Mouse (Mus musculus) neural tube, embryonic 15.5 days (tissue): ENCODE measurements around the gene Ppm1h. TPM values are rescaled to one million over a fixed set of nuclear protein-coding genes. Genes with fewer than 3 reads are reported as not detected.

Source experiments
- ATAC-seq: fragments of 200-750 bp; cut with Nextera tagmentation; 2 replicates; pipeline ENCODE4 v1.8.0; 2017; ENCODE audit warnings: mild to moderate bottlenecking, moderate TSS enrichment, moderate library complexity; ENCODE audit not compliant: low FRiP score
- H3K27ac ChIP-seq: fragments of 300-500 bp; sonication (generic); replicated peaks from 2 replicates; pipeline ENCODE4 v1.5.1; 2015; ENCODE audit warnings: mild to moderate bottlenecking, inconsistent platforms
- H3K27me3 ChIP-seq: fragments of 300-500 bp; sonication (generic); replicated peaks from 2 replicates; pipeline ENCODE4 v1.6.1; 2015; ENCODE audit warnings: inconsistent platforms
- H3K36me3 ChIP-seq: fragments of 300-500 bp; sonication (generic); 2 replicates; pipeline ENCODE4 v1.6.1; 2015; ENCODE audit warnings: inconsistent platforms
- H3K4me1 ChIP-seq: fragments of 300-500 bp; sonication (generic); 2 replicates; pipeline ENCODE4 v1.6.1; 2015; ENCODE audit warnings: inconsistent platforms
- H3K4me2 ChIP-seq: fragments of 300-500 bp; sonication (generic); 2 replicates; pipeline ENCODE4 v1.6.1; 2015; ENCODE audit warnings: inconsistent platforms, mild to moderate bottlenecking, moderate library complexity
- H3K4me3 ChIP-seq: fragments of 300-500 bp; sonication (generic); replicated peaks from 2 replicates; pipeline ENCODE4 v1.5.1; 2015; ENCODE audit warnings: mild to moderate bottlenecking, inconsistent platforms
- H3K9ac ChIP-seq: fragments of 300-500 bp; sonication (generic); replicated peaks from 2 replicates; pipeline ENCODE4 v1.6.1; 2015; ENCODE audit warnings: mild to moderate bottlenecking, inconsistent platforms
- H3K9me3 ChIP-seq: fragments of 300-500 bp; sonication (generic); replicated peaks from 2 replicates; pipeline ENCODE4 v1.6.1; 2016; ENCODE audit warnings: inconsistent platforms
- WGBS: fragments of 180-500 bp; shearing (Covaris S2); methylation state at CpG from one replicate; pipeline ENCODE4 v1.1.7; 2015; ENCODE audit warnings: mixed read lengths; 5-methylcytosine and 5-hydroxymethylcytosine counted together
- polyA plus RNA-seq: library from polyadenylated mRNA; unstranded; fragments of >200 nt; fragmentation: Nextera tagmentation; extraction: Ambion mirVana; gene quantifications from 2 replicates; pipeline ENCODE4 v1.2.1, GENCODE M21; 2015

Gene Ppm1h
- polyA plus RNA-seq, 1 experiment from 2014 or later = 32.6 TPM

- Histone ChIP-seq H3K9ac (no peak overlapping the region), H3K4me2 (no peak overlapping the region), H3K36me3 (no peaks in the 10 kb centered on the region), H3K27ac (no peak overlapping the region), H3K27me3 (no peaks in the 10 kb centered on the region), H3K4me1 (peaks cover 9% of the 10 kb centered on the region; the same call in 1 of the 2 replicates), H3K9me3 (no peaks in the 10 kb centered on the region), H3K4me3 (no peak overlapping the region)
- WGBS = 74% methylated on average over 3 of the region's 3 CpGs
- no peak for ATAC-seq
Measured at GRCm38 (mm10) chr10:122777436-122777835, 98.9 kb downstream of the Ppm1h start.

GRCm38 (mm10) chr10:122777939-122778655, 99.5 kb downstream of the Ppm1h start:
- peaks cover 10% of the 10 kb centered on the region; the same call in 1 of the 2 replicates for H3K4me1 ChIP-seq
- H3K27ac ChIP-seq = no peak overlapping the region
- H3K27me3 ChIP-seq = no peaks in the 10 kb centered on the region
- no peak overlapping the region for H3K4me3 ChIP-seq
- WGBS = 91% methylated on average over 3 of the region's 3 CpGs
- no peak for ATAC-seq
- H3K36me3 ChIP-seq = no peaks in the 10 kb centered on the region
- no peak overlapping the region for H3K4me2 ChIP-seq
- H3K9ac ChIP-seq = no peak overlapping the region
- H3K9me3 ChIP-seq = no peaks in the 10 kb centered on the region

GRCm38 (mm10) chr10:122779351-122779750, 100.8 kb downstream of the Ppm1h start:
- no peak overlapping the region for H3K27ac ChIP-seq
- 17% methylated on average over 12 of the region's 12 CpGs for WGBS
- no peak overlapping the region for H3K4me3 ChIP-seq
- no peak overlapping the region for H3K9ac ChIP-seq
- H3K4me2 ChIP-seq = no peak overlapping the region
- H3K36me3 ChIP-seq = no peaks in the 10 kb centered on the region; the same call in 1 of the 2 replicates
- ATAC-seq = no peak
- peaks cover 15% of the 10 kb centered on the region; the same call in 1 of the 2 replicates for H3K4me1 ChIP-seq
- no peaks in the 10 kb centered on the region for H3K9me3 ChIP-seq
- H3K27me3 ChIP-seq = no peaks in the 10 kb centered on the region

- H3K27me3 ChIP-seq = no peaks in the 10 kb centered on the region
- H3K4me3 ChIP-seq = no peak overlapping the region
- H3K4me1 ChIP-seq = peaks cover 15% of the 10 kb centered on the region; the same call in 1 of the 2 replicates
- no peak overlapping the region for H3K4me2 ChIP-seq
- peak; percentile 77 for ATAC-seq
- no peaks in the 10 kb centered on the region; the same call in 1 of the 2 replicates for H3K36me3 ChIP-seq
- H3K27ac ChIP-seq = no peak overlapping the region
- no peak overlapping the region for H3K9ac ChIP-seq
- H3K9me3 ChIP-seq = no peaks in the 10 kb centered on the region
- WGBS = 27% methylated on average over 4 of the region's 4 CpGs
Measured at GRCm38 (mm10) chr10:122782755-122783154, 104.2 kb downstream of the Ppm1h start.

DNA sequence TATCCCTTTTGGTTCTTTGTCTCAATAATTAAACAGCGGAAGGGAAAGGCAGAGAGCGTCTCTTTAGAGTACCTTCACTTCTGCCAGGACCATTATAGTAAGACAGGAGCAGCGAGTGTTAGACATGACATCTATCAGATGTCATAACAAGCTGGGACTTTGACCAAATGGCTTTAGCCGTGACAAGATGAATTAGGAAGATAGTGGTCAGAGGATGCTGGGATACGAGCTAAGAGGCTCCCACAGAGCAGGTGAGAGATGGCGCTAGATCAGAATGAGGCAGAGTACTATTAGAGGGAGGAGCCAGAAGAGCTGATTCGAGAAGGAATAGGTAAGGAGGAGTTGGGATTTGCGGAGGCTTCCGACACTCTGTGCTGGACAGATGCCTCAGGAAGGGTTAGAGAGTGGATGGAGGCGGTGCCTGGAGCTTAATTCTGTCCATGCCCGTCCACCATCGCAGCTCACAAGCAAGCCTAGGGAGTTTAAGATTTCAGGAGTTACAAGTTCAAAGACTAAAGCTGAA, 111.1 kb downstream of the Ppm1h start:
- no peak overlapping the region for H3K27ac ChIP-seq
- peaks cover 23% of the 10 kb centered on the region for H3K4me1 ChIP-seq
- 55% methylated on average over 12 of the region's 12 CpGs for WGBS
- ATAC-seq = no peak
- H3K9ac ChIP-seq = no peak overlapping the region
- H3K4me2 ChIP-seq = no peak overlapping the region
- H3K27me3 ChIP-seq = no peaks in the 10 kb centered on the region
- no peaks in the 10 kb centered on the region for H3K9me3 ChIP-seq
- H3K4me3 ChIP-seq = no peak overlapping the region
- no peaks in the 10 kb centered on the region for H3K36me3 ChIP-seq

DNA sequence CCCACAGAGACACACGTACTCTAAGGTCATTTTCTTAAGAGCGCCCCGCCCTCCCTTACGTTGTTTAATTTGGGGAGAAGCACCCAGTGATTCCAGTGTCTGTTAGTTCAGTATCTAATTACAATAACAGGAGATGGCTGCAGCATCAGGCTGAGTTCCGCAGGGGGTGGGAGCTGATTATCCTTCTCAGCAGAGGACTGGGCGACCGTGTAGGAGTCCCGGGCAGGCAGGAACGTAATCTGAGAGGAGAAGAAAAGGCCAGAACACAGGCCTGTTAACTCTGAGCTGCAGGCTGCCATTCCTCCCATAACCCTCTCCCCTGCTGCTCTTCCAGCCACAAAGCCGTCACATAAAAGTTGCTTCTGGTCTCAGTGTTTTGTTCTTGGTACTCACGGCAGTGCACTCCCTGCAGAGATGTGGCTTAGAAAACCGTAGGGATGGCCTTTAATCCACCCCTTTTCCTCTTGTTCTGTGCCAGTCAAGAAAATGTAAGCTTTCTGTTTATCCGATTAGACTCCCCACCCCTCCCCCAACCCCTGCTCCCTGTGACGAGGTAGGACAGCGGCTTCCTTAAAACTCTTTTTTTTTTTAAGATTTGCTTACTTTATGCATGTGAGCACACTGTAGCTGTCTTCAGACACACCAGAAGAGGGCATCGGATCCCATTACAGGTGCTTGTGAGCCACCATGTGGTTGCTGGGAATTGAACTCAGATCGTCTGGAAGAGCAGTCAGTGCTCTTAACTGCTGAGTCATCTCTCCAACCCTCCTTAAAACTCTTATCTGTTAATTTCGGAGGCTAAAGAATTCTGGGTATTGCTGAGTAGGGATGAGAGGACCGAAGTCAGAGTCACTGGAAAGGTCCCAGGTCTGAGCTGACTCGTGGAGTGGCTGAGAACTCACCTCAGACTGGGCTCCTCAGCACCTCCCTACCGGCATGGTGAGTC, 113.7 kb downstream of the Ppm1h start:
- H3K4me1 ChIP-seq = peaks cover 24% of the 10 kb centered on the region
- no peaks in the 10 kb centered on the region for H3K27me3 ChIP-seq
- H3K36me3 ChIP-seq = no peaks in the 10 kb centered on the region
- peak overlapping the region; percentile 65 for H3K27ac ChIP-seq
- 0 out of 2 replicates have a peak overlapping the region, but pooled peaks have one; percentile 32 for H3K9ac ChIP-seq
- ATAC-seq = peak; percentile 53; the same call in 1 of the 2 replicates
- WGBS = 1% methylated on average over 21 of the region's 21 CpGs
- H3K4me2 ChIP-seq = peak overlapping the region; percentile 49
- H3K4me3 ChIP-seq = 0 out of 2 replicates have a peak overlapping the region, but pooled peaks have one; percentile 13
- no peaks in the 10 kb centered on the region for H3K9me3 ChIP-seq

DNA sequence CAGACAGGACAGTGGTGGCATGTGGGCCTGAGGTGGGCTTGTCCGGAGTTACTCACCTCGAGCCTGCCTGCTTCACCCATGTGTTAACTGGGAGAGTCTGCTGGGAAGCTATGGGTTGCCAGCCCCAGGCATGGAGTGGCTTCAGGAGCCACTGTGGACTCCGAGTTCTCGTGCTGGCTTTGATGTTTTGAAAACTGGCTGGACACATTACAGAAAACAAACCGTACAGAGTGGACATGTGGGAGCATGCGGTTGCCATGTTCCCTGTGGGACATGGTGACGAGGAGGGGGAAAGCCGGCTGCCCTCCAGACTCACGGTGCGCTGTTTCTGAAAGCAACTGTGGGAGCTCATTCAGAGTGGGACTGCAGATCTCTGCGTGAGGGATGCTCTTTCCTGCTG, 114.6 kb downstream of the Ppm1h start:
- no peak overlapping the region for H3K9ac ChIP-seq
- H3K36me3 ChIP-seq = no peaks in the 10 kb centered on the region
- H3K27ac ChIP-seq = no peak overlapping the region
- no peak overlapping the region for H3K4me2 ChIP-seq
- no peak for ATAC-seq
- H3K4me1 ChIP-seq = peaks cover 24% of the 10 kb centered on the region
- H3K9me3 ChIP-seq = no peaks in the 10 kb centered on the region
- WGBS = 31% methylated on average over 11 of the region's 11 CpGs
- no peak overlapping the region for H3K4me3 ChIP-seq
- no peaks in the 10 kb centered on the region for H3K27me3 ChIP-seq

- H3K4me2 ChIP-seq = peak overlapping the region; percentile 17; the same call in 1 of the 2 replicates
- H3K4me1 ChIP-seq = peaks cover 24% of the 10 kb centered on the region
- ATAC-seq = peak; percentile 45
- 37% methylated on average over 20 of the region's 20 CpGs for WGBS
- no peaks in the 10 kb centered on the region for H3K36me3 ChIP-seq
- H3K4me3 ChIP-seq = no peak overlapping the region
- H3K9ac ChIP-seq = no peak overlapping the region
- H3K27ac ChIP-seq = 0 out of 2 replicates have a peak overlapping the region, but pooled peaks have one; percentile 11
- H3K27me3 ChIP-seq = no peaks in the 10 kb centered on the region
- H3K9me3 ChIP-seq = no peaks in the 10 kb centered on the region
Measured at GRCm38 (mm10) chr10:122794187-122794850, 115.8 kb downstream of the Ppm1h start.

DNA sequence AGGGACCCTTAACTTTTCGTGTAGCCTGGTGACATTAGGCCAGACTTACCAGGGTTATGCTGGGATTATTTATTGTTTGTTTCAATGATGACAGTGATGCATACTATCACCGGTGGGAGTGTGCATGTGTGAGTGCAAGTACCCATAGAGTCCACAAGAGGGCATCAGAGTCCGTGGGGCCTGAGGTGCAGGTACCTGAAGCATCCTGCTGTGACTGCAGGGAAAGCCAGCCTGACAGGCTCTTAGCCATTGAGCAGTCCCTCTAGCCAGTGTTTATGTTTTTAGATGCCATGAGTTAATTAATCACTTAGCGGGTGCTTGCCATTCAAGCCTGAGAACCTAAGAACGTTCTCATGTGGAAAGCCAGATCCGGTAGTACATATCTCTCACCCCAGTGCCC, 119.4 kb downstream of the Ppm1h start:
- ATAC-seq = no peak
- H3K4me2 ChIP-seq = no peak overlapping the region
- WGBS = 87% methylated on average over 6 of the region's 6 CpGs

DNA sequence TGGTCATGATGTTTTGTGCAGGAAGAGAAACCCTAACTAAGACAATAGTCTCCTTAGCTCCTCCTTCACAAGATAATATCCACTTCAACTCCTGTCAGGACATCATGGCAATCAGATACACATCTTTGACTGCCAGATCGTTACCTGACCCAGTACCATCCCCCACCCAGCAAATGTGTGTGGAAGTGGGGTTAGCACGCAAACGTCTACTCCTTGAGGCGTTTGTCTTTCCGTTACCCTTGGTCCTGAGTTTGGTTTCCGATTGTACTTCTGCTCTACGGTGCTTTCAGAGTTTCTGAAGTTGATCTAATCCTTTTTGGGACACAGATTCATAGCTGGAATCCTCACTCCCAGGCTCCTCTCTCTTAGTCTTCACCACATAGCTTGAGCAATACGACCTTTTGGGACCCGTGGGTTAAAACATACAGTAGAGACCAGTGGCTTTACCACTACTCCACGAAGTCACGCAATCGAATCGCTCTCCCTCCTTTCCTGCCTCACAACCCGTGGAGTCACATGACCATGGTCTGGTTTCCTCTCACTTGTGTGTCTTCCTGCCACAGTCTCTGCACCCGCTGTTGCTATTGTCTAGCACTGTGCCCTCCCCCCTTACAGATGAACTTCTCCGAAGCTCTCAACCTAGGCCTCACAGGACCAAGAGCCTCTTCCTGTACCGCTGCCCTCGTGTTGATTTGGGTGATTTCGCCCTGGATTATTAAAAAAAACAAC, 121.6 kb downstream of the Ppm1h start:
- 87% methylated on average over 19 of the region's 19 CpGs for WGBS
- no peaks in the 10 kb centered on the region for H3K36me3 ChIP-seq

More for the DNA sequence above, 119.4 kb downstream of the Ppm1h start:
- Histone ChIP-seq H3K27ac (no peak overlapping the region), H3K4me3 (no peak overlapping the region), H3K4me1 (peaks cover 14% of the 10 kb centered on the region; the same call in 1 of the 2 replicates), H3K27me3 (no peaks in the 10 kb centered on the region), H3K36me3 (no peaks in the 10 kb centered on the region), H3K9ac (no peak overlapping the region), H3K9me3 (no peaks in the 10 kb centered on the region)

More for the DNA sequence above, 121.6 kb downstream of the Ppm1h start:
- H3K4me1 ChIP-seq = peaks cover 4% of the 10 kb centered on the region; the same call in 1 of the 2 replicates
- no peaks in the 10 kb centered on the region for H3K27me3 ChIP-seq
- no peak overlapping the region for H3K4me3 ChIP-seq
- ATAC-seq = no peak
- H3K9ac ChIP-seq = no peak overlapping the region
- no peaks in the 10 kb centered on the region for H3K9me3 ChIP-seq
- H3K4me2 ChIP-seq = no peak overlapping the region
- no peak overlapping the region for H3K27ac ChIP-seq
